Mouse (Mus musculus) brain, adult 2 months (tissue): ENCODE results near the gene A830031A19Rik.

Experiments used
- DNase-seq: peaks from one replicate; pipeline ENCODE4 v3.0.0; 2011; ENCODE audit warnings: low read depth, low spot score

Gene A830031A19Rik

DNA sequence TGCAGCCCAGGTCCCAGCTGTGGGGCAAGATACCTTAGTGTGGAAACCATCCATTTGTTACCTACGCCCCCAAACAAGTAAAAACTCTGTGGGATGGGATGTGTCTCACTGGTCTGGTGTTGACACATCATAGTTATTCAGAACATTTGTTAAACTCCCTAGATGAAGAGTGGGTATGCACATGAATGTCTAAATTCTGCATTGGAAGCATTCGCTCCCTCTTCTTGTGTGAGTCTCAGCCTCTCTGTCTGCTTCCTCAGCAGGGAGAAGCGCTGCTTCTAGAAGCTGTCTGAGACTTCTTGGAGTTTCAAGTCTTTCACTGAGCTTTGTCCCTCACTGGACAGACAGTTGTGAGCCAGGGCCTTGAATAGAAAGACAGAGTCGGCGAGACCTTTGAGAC lies 65.9 kb downstream of the A830031A19Rik start:
- DNase-seq, result peak; percentile 56

DNA sequence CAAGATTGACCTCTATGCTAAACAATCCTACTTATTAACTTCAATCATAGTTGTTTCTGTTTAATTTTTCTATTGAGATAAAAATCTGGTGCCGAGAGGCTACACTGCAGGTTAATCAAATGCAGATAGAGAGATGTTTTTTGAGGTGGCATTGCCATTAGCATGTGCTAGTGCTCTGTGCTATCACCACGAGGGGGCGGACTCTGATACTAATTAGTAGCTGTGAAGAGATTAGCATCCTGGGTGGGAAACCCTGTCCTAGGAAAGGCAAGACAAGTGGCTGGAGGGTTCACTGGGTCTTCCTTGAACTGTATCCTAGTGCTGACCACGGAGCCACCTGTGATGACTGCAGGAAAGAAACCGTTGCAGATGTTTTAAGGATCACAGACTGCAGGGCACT lies 66.6 kb downstream of the A830031A19Rik start:
- no peak for DNase-seq

DNA sequence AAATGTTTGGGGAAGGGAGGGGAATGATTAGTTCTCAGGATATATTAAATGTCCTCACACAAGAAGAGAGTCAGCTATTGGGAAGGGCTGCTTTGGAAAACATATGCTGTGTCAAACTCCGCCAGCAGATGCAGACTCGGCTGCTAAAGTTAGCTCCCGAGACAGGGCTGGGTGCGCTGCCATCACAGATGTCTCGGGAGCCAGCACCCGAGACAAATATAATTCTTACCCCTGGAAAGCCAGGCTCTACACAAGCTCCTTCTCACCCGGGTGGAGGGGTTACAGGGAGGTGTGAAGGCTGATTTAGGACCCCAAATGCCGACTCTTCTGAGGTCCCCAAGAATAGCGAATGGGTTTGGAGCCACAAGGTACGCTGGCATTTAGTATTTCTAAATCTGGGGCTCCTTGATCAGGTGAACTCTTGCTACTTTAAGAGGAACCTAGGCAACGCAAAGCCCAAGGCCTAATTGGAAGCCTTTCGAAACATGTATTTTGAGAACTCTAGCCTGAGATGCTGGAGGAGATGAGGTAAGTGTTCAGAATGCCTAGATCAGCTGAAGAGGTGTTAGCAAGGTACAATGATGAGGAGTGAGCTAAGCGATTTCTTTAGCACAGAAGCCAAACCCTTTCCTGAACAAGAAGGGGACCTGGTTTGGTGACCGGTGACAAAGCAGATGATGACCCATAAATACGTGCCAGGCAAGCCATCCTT lies 69.3 kb downstream of the A830031A19Rik start:
- DNase-seq, result peak; percentile 90

DNA sequence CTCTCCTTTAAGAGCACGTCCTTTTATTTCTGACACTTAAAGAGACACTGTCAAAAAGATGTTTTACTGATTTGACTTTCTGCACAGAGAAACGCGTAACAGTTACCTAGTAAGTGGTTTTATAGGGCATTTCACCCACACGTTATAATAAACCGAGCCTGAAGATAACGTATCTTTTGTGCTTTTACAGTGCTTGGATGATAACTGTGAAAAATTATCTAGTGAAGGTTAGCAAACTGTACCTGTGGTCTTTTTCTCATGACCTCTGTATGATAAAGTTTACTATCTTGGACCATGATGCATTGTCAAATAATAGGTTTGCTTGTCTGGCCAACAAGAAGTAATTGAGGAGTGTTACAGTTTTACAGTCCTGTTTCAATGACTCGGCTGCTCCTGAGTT lies 74.2 kb downstream of the A830031A19Rik start:
- no peak for DNase-seq
